Mouse (Mus musculus) v-Abl transformed pro-B cells (cell line): ENCODE results near the gene C1ql3.

Experiments used
- in situ Hi-C, 2 experiments: fragments of 400-800 bp; cut with MboI; formaldehyde crosslinking; loops; one replicate each; pipeline ENCODE4 v1.15.1; 2025; ENCODE audit not compliant: unreplicated experiment in 2 of 2

Gene C1ql3

DNA sequence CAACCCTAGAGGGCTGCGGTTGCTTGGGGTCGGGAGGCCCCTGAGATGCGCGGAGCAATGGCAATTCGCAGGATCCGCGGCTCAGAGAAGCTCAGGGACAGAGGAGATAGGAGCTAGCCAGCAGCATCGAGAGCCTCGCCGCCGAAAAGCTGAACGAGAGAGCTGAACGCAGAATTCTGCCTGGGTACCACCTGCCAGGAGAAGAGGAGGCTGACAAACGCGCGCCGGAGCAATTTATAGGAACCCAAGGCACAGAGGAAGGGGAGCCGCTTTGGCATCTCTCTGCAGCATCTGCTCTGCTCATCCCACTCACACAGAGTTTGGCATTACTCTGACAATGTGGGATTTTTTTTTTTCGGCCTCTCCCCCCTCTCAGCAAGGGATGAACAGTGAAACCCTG is at the start of gene C1ql3:
Gene C1ql3 (minus strand): TSS at position 335 of the 400 bp plus-strand sequence.
- in situ Hi-C loops: no loop called here

DNA sequence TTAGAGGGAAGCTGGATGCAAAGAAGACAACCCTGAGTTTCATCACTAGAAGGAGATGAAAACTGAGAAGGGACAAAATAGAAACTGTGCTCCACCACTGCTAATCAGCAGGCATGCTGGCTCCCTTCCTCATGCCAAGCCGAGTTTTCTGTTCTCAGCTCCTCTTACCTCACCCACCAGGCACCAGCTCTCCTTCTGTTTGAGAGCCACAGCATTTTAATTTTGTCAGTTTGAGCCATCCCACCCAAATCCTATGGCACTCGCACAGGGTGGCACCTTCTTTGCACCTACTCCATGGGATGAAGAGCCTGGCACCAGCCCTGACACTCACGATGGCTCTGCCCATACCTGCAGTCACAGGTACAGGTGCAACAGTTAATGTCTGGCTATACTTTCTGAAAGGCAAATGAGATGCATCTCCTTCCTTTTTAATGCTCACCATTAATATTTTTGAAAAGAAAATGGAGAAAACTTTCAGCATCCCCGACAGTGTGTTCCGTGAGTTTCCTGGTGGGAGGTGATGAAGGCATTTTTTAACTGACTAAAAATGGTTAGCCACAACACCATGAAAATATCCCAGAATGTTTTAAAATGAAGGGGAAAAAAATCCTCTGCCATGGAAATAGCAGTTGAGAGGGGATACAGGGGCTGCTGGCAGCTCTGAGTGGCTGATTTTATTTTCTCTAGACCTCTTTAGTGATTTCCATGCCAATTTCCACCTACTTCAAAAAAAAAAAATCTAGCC is 49.0 kb upstream of the C1ql3 start:
- in situ Hi-C loops: no loop called here

DNA sequence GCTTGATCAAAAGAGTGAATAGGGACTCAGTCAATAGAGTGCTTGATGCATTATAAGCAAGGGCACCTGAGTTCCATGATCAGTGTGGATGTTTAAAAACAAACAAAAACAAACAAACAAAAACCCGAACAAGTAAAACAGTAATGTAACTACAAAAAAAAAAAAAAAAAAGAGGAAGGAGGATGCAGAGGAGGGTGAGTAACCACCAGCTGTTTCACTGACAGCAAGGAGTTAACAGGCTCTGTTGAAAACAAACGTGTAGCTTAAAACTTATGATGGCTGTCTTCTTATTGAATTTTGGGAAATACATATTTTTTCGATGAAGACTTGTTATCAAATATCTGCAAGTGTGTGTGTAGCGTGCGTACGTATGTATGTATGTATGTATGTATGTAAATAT is 37.0 kb upstream of the C1ql3 start:
- in situ Hi-C loops: no loop called here

DNA sequence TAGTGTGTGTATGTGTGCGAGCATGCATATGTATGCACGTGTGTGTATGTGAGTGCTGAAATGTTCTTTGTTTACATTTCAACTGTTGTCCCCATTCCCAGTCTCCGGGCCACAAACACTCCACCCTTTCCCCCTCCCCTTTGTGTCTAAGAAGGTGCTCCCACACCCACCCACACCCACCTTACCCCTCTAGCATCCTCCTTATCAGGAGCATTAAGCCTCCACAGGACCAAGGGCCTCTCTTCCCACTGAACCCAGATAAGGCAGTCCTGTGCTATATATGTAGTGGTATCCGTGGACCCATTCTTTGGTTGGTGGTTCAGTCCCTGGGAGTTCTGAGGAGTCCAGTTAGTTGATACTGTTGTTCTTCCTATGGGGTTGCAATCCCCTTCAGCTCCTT is 32.9 kb upstream of the C1ql3 start:
- in situ Hi-C loops: no loop called here

DNA sequence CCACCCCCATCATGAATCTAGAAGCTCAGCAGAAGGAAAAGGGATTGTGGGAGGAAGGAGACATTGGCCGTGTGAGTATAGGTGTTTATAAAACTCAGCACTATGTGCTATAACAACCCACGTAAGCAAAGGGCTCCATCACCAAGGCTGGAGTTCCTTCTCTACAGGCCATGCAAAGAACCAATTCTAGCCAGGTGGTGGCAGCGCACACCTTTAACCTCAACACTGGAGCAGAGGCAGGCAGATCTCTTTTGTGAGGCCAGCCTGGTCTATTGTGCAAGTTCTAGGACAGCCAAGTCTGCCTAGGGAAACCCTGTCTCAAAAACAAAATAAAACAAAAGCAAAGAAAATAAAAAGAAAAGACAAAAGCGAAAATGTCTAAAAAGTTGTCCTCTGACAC is 28.2 kb upstream of the C1ql3 start:
- in situ Hi-C loops: no loop called here

DNA sequence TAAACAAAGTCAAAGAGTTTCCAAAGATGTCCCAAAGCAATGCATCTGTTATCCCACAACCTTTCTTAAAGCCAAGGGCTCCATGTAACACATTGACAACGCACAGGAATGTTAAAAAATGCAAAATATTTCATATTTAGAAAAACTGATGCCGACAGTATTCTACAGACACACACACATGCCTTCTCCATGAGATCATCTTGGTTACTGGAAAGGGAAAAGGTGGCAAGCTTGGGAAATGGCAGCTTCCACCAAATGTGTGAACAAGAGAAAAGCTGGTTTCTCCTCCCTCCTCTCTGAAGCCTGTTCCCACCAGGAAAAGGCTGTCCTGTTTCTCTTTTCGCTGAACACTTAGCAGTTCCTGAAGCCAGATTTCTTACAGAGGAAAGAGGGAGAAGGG is 27.2 kb upstream of the C1ql3 start:
- in situ Hi-C loops: no loop called here

DNA sequence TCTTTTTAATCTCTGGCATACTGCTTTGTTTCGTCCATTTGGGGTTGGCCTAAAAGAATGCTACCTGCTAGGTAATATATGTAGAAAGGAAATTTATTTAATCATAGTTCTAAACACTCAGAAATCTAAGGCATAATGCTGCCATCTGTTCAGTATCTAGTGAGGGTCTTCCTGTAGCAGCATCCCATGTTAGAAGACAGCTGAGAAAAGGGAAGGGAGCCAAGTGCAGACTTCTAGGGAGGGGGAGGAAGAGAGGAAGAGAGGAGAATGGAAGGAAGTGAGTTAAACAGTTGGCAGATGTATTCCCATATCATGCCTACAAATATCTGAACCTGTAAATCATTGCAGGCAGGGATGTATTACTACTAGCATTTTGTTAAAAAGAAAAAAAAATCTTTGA is 7.3 kb upstream of the C1ql3 start:
- in situ Hi-C loops: no loop called here

DNA sequence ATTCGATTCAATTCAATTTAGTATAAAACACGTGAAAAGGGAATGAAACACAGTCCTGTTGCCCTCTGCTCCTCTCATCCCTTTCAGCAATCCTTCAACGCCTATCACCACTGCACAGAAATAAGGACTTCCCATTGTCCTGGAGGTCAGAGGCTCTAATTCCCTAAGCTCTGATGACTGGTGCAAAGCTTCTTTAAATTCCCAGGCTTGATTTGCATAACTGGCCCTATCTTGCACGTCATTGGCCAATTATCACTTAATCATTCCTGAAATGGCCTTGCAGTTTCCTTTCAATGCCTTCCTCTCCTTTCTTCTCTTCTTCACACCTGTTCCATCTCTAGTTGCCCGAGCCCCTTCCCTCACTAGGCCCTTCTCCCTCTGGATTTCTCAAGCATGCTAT is 6.8 kb upstream of the C1ql3 start:
- in situ Hi-C loops: no loop called here

DNA sequence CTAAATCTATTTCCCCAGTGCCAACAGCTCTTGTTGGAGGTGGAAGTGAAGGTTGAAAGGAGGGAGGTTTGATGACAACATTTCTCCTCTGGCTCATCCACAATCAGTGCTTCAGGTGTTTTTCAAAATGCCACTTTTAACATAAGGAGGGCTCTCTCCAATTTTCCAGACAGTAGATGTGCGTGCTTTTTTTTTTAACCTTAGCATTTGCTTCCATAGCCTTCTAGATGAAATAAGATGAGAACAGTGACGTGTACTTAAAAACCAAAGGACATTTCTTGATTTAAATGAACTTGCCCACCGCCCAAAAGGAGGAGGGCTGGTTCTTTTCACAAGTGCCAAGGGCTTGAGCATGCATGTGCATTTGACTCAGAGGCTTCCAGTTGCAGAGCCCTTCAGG is 367 bp upstream of the C1ql3 start:
- in situ Hi-C loops: no loop called here

DNA sequence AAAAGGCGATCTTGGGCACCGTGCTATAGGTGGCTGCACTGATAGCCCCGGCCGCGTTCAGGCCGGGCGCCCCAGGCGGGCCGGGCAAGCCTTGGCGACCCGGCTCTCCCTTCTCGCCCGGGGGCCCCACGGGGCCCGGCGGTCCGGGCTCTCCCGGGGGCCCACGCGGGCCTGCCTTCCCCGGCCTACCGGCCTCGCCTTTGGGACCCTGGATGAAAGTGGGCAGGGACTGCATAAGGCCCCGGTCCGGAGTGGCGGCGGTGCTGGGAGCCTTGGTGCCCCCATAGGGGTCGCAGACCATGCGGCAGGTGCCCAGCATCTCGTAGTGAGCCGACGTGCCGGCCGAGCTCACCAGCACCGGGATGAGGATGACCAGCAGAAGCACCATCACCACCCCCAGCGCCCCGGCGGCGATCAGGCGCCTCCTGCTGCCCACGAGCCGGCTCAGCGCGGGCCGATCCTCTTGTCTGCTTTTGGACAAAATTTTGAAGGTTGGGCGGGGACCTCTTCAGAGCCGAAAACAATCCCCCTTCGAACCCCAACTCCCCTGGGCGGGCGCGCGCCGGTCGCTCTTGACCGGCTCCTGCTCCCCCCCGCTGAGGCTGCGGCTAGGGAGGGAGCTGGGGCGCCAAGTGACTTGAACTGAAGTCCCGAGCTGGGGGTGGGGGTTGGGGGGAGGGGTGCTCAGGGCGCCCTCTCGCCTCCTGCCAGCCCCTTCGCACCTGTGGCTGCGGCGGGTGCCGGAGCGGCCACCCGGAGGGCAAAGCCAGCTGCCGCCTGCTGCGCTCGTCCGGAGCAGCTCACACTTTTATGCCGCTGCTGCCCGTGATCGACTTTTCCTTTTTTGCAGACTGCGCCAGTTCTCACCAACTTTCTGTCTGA is 905 bp downstream of the C1ql3 start:
- in situ Hi-C loops: no loop called here

DNA sequence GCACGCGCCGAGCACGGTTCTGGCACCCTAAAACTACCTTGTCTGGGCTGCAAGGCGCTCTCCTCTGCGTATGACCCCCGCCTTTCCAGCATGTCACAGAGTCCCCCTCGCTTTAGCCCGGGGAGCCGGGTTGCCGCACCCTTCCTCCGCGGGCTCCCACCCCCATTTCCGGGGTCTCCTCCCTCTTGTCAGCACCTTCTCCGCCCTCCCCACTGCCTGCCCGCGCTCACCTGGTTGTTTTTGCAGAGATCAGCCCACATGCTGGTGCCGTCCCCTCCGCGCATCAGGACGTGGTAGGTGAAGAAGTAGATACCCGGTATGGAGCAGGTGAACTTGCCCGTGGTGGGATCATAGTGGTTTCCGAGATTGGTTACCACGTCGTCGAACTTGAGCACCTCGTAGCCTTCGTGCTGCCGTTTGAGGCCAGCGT is 1.6 kb downstream of the C1ql3 start:
- in situ Hi-C loops: no loop called here

DNA sequence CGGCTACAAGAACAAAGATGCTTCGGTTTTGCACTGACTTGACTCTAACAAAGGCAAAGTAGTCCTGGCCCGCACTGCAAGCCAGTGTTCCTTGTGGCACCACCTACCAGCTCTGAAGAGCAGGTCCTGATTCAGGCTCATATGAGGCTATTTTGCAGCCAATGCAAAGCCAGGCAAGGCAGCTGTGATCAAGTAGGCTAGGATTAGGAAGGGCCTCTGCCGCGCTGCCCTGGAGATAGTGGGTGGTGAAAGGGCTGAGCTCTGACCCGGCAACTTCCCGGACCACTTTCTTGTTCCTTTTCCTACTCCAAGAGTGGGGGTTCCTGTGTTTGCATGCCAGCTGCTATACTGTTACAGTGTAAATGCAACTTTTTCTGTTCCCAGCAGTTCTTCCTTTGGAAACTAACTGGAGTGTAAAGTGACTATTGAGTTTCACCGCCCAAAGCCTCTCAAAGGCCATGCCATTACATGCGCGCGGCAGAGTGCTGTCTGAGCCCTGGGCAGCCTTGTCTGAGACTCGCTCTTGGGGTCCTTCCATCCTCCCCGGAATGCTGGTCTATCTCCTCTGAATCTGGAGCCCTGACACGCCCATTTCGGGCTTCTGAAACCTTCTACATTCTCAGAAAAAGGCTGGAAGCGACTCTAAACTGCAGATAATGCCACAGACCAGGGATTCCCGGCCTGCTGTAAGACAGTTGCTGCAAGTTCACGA is 2.2 kb downstream of the C1ql3 start:
- in situ Hi-C loops: no loop called here

DNA sequence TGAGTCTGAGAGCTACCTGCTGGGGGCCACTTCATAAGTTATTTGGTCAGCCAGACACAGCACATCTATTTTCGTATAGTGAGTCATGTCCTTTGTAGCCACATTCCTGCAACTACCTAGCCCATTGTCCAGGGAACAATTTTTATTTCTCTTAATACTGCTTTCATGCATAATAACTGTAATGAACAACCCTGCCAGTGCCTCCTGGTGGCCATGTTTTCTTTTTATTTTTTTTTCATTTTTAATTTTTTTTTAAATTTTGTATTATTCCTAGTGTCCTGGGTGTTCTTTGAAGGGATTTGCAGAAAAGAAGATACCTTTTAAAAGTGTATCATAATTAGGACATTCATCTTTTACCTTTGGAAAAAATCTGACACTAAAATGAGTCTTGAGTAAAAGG is 3.2 kb downstream of the C1ql3 start:
- in situ Hi-C loops: no loop called here

DNA sequence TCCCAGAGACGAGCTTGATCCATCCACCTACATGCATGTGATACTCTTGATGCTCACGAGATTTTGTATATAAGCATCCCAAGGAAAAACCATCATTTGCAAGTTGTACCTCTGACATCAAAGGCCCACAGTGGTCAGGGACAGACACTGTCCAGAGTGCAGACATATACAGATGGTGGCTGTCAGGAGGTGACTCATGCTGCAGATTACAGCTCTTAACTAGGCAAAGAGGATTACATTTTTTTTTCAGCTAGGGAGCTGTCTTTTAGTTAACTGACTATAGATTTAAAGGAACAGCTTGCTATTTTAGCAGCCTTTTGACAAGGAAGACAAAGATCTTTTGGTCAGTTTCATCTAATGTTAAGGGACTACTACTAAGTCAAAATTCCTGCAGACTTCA is 11.6 kb downstream of the C1ql3 start:
- in situ Hi-C loops: no loop called here

DNA sequence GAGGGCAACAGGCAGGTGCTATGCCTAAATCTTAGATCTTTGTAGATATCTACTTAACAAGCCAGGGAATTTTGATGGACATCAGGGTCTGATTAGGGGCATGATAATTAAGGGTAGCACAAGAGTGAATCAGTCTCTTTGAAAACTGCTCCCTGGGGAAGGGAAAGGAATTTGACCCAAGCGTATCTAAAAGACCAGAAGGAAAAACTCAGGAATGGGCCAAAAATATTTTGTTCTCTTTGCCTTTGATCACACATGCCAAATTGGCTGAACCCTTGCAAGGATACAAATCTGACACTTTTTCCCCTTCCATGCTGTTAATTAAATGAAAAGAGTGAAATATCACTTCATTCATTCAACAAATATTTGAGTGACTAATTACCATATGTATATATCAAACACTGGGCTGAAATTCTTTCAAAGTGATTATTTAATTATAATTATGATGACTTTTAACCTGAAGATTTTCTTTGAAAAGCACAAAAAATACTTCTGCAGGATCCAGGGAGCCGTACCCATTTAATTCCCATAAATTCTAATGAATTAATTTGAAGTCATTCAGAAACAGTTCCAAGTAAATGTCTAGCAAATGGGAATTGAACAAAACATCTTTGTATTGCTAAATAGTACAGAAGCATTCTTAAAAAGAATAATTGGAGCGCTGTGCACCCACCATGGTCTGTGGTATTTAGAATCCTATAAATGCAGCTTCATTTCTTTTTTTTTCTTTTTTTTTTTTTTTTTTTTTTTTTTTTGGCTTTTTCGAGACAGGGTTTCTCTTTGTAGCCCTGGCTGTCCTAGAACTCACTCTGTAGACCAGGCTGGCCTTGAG is 26.5 kb downstream of the C1ql3 start:
- in situ Hi-C loops: no loop called here

DNA sequence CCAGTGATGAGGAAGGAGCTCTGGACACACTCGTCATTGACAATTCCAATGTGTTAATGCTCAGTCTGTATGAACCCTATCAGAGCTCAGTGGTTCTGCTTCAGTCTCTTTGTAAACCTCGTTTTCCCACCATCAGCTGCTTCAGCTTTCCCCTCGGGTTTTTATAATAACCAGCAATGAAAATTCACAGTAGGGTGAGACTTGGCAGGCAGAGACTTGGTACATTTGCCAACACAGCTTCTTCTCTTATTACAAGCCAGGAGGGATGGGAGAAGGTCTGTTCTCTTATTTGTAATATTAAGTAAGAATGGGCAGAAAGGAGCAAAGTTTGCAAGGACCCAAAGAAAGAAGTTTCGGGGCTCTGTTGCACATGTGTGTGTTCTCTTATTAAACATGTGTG is 32.8 kb downstream of the C1ql3 start:
- in situ Hi-C loops: no loop called here

DNA sequence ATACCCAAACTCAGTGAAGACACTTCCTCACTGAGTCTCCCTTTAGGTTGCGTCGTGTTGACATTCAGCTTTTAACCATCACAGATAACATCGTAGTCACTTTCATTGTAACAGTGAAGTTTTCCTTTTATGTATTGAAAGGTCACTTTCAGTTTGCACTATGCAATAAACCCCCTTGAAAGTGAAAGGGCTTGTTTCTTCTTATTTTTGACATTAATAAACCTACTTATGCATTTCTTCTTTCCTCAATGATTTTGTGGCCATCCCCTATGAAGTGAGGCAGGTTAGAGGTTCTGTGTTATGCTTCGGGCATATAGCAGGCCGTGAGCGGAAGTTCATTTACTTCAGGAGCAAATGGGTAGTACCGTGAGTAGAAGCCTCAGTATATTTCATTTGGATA is 34.2 kb downstream of the C1ql3 start:
- in situ Hi-C loops: no loop called here

DNA sequence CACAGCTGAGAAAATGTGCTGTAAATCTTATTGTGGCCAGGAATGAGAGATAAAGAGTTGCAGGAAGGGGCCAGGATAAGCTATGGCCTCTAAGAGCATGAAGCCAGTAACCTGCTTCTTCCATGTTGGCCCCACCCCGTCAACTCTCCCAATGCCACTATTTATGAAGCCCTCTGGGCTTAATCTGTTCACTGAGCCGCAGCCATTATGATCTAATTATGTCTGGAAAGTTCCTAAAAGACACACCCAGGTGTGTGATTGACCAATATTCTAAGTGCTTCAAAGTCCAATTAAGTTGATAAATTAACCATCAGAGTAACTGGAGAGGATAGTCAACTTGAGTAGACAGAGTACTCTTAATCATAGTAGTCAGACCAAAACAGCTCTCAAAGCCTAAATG is 37.9 kb downstream of the C1ql3 start:
- in situ Hi-C loops: no loop called here

DNA sequence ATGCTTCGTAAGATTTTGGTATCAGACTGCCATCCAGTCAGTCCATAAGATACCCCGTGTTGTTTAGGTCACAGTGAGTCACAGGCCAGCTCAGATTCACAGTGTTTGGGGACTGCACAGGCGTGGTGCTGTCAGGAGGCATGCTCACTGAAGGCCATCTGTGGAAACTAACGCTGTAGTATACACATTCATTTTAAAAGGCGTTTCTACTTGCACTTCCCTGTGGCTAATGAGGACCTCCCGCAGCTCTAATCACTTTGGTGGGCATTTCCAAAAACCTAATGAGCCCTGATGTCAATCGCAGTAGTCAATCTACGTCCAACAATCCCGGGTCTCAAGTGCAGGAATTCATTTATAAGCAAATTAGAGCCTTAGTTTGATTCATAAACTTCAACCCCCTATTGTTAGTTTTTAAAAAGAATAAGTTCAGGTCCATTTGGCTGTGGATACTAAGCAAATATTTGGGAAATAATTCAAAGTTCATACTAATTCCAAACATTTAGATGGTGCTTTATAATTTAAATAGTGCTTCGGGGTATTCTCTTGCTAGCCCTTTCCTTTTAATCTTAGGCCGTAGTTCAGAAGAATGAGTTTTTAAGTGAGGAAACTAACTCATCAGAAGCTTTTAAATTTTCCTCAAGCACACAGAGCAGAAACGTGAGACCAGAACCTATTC is 41.4 kb downstream of the C1ql3 start:
- in situ Hi-C loops: no loop called here
